Mouse (Mus musculus) C2C12 (cell line): Measurements from ENCODE around the gene Atf1. TPM values are rescaled to one million over a fixed set of nuclear protein-coding genes. Genes with fewer than 3 reads are reported as not detected.

Source experiments
- H3K27me3 ChIP-seq: one replicate; pipeline ENCODE4 v1.6.1; 2011; ENCODE audit not compliant: control insufficient read depth, insufficient read depth, insufficient read length
- H3K36me3 ChIP-seq: one replicate; pipeline ENCODE4 v1.6.1; 2011; ENCODE audit not compliant: control insufficient read depth, insufficient read depth
- H3K4me3 ChIP-seq: one replicate; pipeline ENCODE4 v1.5.1; 2011; ENCODE audit warnings: mild to moderate bottlenecking, control low read depth; ENCODE audit not compliant: poor library complexity, insufficient read depth, severe bottlenecking
- H3K79me2 ChIP-seq: one replicate; pipeline ENCODE4 v1.6.1; 2011; ENCODE audit not compliant: control insufficient read depth, insufficient read depth
- H3K79me3 ChIP-seq: one replicate; pipeline ENCODE4 v1.6.1; 2011; ENCODE audit warnings: low read depth, control low read depth
- H3ac ChIP-seq: one replicate; pipeline ENCODE3; 2011; ENCODE audit warnings: low read depth; ENCODE audit not compliant: control insufficient read depth, insufficient read length
- CEBPB ChIP-seq: IDR thresholded peaks from one replicate; pipeline ENCODE4 v1.6.1; 2011; ENCODE audit warnings: low read depth, mild to moderate bottlenecking, control low read depth, moderate library complexity
- CTCF ChIP-seq: IDR thresholded peaks from one replicate; pipeline ENCODE4 v1.5.1; 2011; ENCODE audit not compliant: control insufficient read depth, insufficient read depth, insufficient read length
- FOSL1 ChIP-seq: IDR thresholded peaks from one replicate; pipeline ENCODE4 v1.8.0; 2011; ENCODE audit warnings: mild to moderate bottlenecking, low read length; ENCODE audit not compliant: poor library complexity, insufficient read depth, severe bottlenecking
- MAX ChIP-seq: IDR thresholded peaks from one replicate; pipeline ENCODE4 v1.6.1; 2011; ENCODE audit warnings: mild to moderate bottlenecking, control low read depth
- MYOD1 ChIP-seq: IDR thresholded peaks from one replicate; pipeline ENCODE4 v1.6.1; 2011; ENCODE audit warnings: low read depth; ENCODE audit not compliant: control insufficient read depth, insufficient read length
- MYOG ChIP-seq: IDR thresholded peaks from one replicate; pipeline ENCODE4 v1.6.1; 2011; ENCODE audit not compliant: control insufficient read depth, insufficient read length; ENCODE audit errors: extremely low read depth
- USF1 ChIP-seq: IDR thresholded peaks from one replicate; pipeline ENCODE4 v1.6.1; 2011; ENCODE audit warnings: low read depth, mild to moderate bottlenecking, control low read depth, moderate library complexity
- polyA plus RNA-seq: library from polyadenylated mRNA; unstranded; fragments of >200 nt; fragmentation: generic; extraction: Trizol; gene quantifications from one replicate; pipeline ENCODE4 v1.2.1, GENCODE M21; 2012; ENCODE audit warnings: missing spikeins

The Atf1 gene
- polyA plus RNA-seq, 1 experiment, result 29.6 TPM

GRCm38 (mm10) chr15:100182526-100183280 is 44.9 kb upstream of the Atf1 start:
- TF ChIP-seq USF1 (no peak), MYOD1 (no peak), CTCF (no peak)
- Histone ChIP-seq H3K27me3 (no peaks in the 10 kb centered on the region), H3ac (no peak overlapping the region), H3K36me3 (peaks cover 38% of the 10 kb centered on the region), H3K4me3 (no peak overlapping the region), H3K79me3 (no peaks in the 10 kb centered on the region), H3K79me2 (no peaks in the 10 kb centered on the region)

GRCm38 (mm10) chr15:100183510-100183909 is 44.1 kb upstream of the Atf1 start:
- H3K79me2 ChIP-seq, result no peaks in the 10 kb centered on the region
- no peak for TF ChIP-seq MAX
- TF ChIP-seq CTCF, result no peak
- no peak for TF ChIP-seq CEBPB
- no peak for TF ChIP-seq FOSL1
- TF ChIP-seq USF1, result no peak
- TF ChIP-seq MYOD1, result no peak
- no peak for TF ChIP-seq MYOG
- H3K36me3 ChIP-seq, result peaks cover 38% of the 10 kb centered on the region
- no peak overlapping the region for H3ac ChIP-seq
- H3K27me3 ChIP-seq, result no peaks in the 10 kb centered on the region
- no peaks in the 10 kb centered on the region for H3K79me3 ChIP-seq
- no peak overlapping the region for H3K4me3 ChIP-seq

- TF ChIP-seq FOSL1 (no peak), MYOG (no peak), CTCF (no peak), USF1 (no peak), MAX (no peak), MYOD1 (no peak), CEBPB (no peak)
- H3K27me3 ChIP-seq, result no peaks in the 10 kb centered on the region
- H3K79me3 ChIP-seq, result no peaks in the 10 kb centered on the region
- no peak overlapping the region for H3K4me3 ChIP-seq
- no peaks in the 10 kb centered on the region for H3K79me2 ChIP-seq
- peaks cover 38% of the 10 kb centered on the region for H3K36me3 ChIP-seq
- H3ac ChIP-seq, result no peak overlapping the region
Measured at GRCm38 (mm10) chr15:100184821-100185496, 42.7 kb upstream of the Atf1 start.

GRCm38 (mm10) chr15:100186234-100186633 is 41.4 kb upstream of the Atf1 start:
- Histone ChIP-seq H3K36me3 (peaks cover 32% of the 10 kb centered on the region), H3K4me3 (no peak overlapping the region), H3K27me3 (no peaks in the 10 kb centered on the region), H3K79me2 (no peaks in the 10 kb centered on the region), H3K79me3 (no peaks in the 10 kb centered on the region), H3ac (no peak overlapping the region)
- TF ChIP-seq MAX, result no peak
- no peak for TF ChIP-seq MYOD1
- TF ChIP-seq FOSL1, result no peak
- no peak for TF ChIP-seq CTCF
- no peak for TF ChIP-seq MYOG
- TF ChIP-seq USF1, result no peak
- TF ChIP-seq CEBPB, result no peak

- Histone ChIP-seq H3K79me3 (no peaks in the 10 kb centered on the region), H3K4me3 (no peak overlapping the region), H3ac (no peak overlapping the region), H3K36me3 (peaks cover 28% of the 10 kb centered on the region), H3K79me2 (no peaks in the 10 kb centered on the region), H3K27me3 (no peaks in the 10 kb centered on the region)
- TF ChIP-seq CEBPB (no peak), MYOG (no peak), CTCF (no peak), MAX (no peak), USF1 (no peak), MYOD1 (no peak), FOSL1 (no peak)
Measured at GRCm38 (mm10) chr15:100186882-100187672, 40.5 kb upstream of the Atf1 start.
